Mouse (Mus musculus): ENCODE data around the gene Tjp3.

DNA sequence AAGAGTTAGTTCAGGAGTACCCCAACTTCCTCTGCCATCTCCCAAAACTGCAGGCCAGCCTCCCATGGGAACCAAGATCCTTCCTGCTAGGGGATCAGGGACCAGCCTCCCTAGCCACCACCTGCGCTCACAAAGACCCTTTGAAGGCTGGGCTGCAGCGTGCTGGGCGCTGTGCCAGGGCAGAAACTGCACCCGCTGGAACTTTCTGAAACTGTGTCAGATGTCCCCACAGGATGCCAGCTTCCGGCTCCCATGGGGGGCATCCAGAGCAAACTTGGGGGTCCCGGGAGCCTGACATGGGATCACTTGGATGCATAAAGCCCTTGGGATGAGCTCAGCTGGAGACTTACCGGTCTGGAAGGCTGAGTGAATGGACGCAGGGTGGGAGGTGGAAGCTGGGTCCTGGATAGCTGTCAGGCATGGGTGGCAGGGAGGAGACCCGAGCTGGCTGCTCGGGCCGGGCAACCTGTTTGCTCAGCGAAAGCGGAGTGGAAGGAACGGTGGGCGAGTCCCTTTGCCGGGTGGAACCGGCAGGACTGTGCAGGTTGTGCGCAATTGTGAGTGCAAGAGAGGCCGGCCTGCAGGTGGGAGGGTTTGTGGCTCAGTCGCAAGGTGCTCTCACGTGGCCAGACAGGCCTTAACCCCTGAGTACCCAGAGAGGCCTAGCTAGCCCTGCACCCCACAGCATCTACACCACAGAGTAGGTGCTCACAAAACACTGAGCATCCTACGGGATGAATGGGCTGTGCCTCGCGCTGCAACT is 502 bp downstream of the Tjp3 start:
- TF ChIP-seq ZC3H11A (IDR thresholded peaks at IDR 0.05; ENCODE audit: borderline replicate concordance, low read depth, low read length) (no peak), HCFC1 (IDR thresholded peaks at IDR 0.05; ENCODE audit: borderline replicate concordance, insufficient read depth, low read length) (no peak), ZNF384 (IDR thresholded peaks at IDR 0.05; ENCODE audit: low read depth, low read length) (no peak), MAFK (IDR thresholded peaks at IDR 0.05; ENCODE audit: insufficient read depth, low read depth, low read length) (no peak), CHD2 (IDR thresholded peaks at IDR 0.05; ENCODE audit: low read depth, low read length) (no peak)
